Mouse (Mus musculus) spleen, postnatal 4 days (tissue): ENCODE measurements around the gene Troap.

Source experiments
- DNase-seq, 2 experiments: peaks; one replicate each; pipeline ENCODE4 v3.0.0; 2022; ENCODE audit warnings: low spot score in 2 of 2

Troap gene

GRCm38 (mm10) chr15:99074019-99074599 lies at the start of gene Troap:
TSS of gene Troap (plus strand) at chr15:99074575.
- DNase-seq: no peak

GRCm38 (mm10) chr15:99024668-99025314 lies 49.6 kb upstream of the Troap start:
- DNase-seq: peak; percentile 80 to 94

- no peak for DNase-seq
These were observed 49.0 kb upstream of the Troap start for GRCm38 (mm10) chr15:99025414-99025813.

- DNase-seq: peak; percentile 70 to 86
These were observed 48.1 kb upstream of the Troap start for GRCm38 (mm10) chr15:99026259-99026658.

GRCm38 (mm10) chr15:99027116-99027515 lies 47.3 kb upstream of the Troap start:
- no peak for DNase-seq

- DNase-seq: no peak
These were observed 45.4 kb upstream of the Troap start for GRCm38 (mm10) chr15:99028874-99029458.

GRCm38 (mm10) chr15:99029619-99030584 lies 44.5 kb upstream of the Troap start, which contains the start of gene Tuba1c:
TSS of gene Tuba1c (plus strand) at chr15:99029891.
- DNase-seq: peak; percentile 98

GRCm38 (mm10) chr15:99030585-99031387 lies 43.6 kb upstream of the Troap start:
- peak; percentile 70 to 83 for DNase-seq

GRCm38 (mm10) chr15:99031388-99031675 lies 43.0 kb upstream of the Troap start:
- no peak for DNase-seq

- no peak for DNase-seq
These were observed 42.2 kb upstream of the Troap start for GRCm38 (mm10) chr15:99032041-99032725.

- DNase-seq: no peak
These were observed 41.6 kb upstream of the Troap start for GRCm38 (mm10) chr15:99032726-99033250.

- no peak for DNase-seq
These were observed 40.7 kb upstream of the Troap start for GRCm38 (mm10) chr15:99033498-99034270.

- no peak for DNase-seq
These were observed 38.9 kb upstream of the Troap start for GRCm38 (mm10) chr15:99035431-99035830.

- no peak for DNase-seq
These were observed 38.0 kb upstream of the Troap start for GRCm38 (mm10) chr15:99036249-99036905.

- DNase-seq: no peak
These were observed 36.4 kb upstream of the Troap start for GRCm38 (mm10) chr15:99038025-99038424.

GRCm38 (mm10) chr15:99038797-99039196 lies 35.6 kb upstream of the Troap start:
- no peak for DNase-seq

- DNase-seq: no peak
These were observed 35.1 kb upstream of the Troap start for GRCm38 (mm10) chr15:99039306-99039705.

GRCm38 (mm10) chr15:99039996-99040919 lies 34.1 kb upstream of the Troap start:
- peak in 1 of 2 experiments; percentile 11 for DNase-seq
